Mouse (Mus musculus) liver, embryonic 14.5 days (tissue): ENCODE measurements around the gene Sox4. TPM values are rescaled to one million over a fixed set of nuclear protein-coding genes. Genes with fewer than 3 reads are reported as not detected.

Experiments
- ATAC-seq: fragments of 200-750 bp; cut with Nextera tagmentation; 2 replicates; pipeline ENCODE4 v1.8.0; 2017; ENCODE audit warnings: moderate number of reproducible peaks, mild to moderate bottlenecking, moderate library complexity; ENCODE audit not compliant: insufficient read depth
- DNase-seq, 3 experiments: peaks; one replicate each; pipeline ENCODE4 v3.0.0-alpha.2; 2012 to 2013; ENCODE audit warnings: low read depth in 3 of 3, low spot score in 3 of 3
- H3K27ac ChIP-seq: fragments of 300-500 bp; sonication (generic); 2 replicates; pipeline ENCODE4 v1.5.1; 2014; ENCODE audit warnings: moderate library complexity, mild to moderate bottlenecking, control low read depth, inconsistent platforms
- H3K27me3 ChIP-seq: fragments of 300-500 bp; sonication (generic); 2 replicates; pipeline ENCODE4 v1.6.1; 2014; ENCODE audit warnings: mild to moderate bottlenecking, low read length, moderate library complexity; ENCODE audit not compliant: control insufficient read depth, insufficient read depth
- H3K36me3 ChIP-seq: fragments of 300-500 bp; sonication (generic); replicated peaks from 2 replicates; pipeline ENCODE4 v1.6.1; 2014; ENCODE audit warnings: low read depth; ENCODE audit not compliant: control insufficient read depth, insufficient read depth
- H3K4me1 ChIP-seq, 2 experiments: fragments of 200-500 bp in 1 of 2; fragments of 300-500 bp in 1 of 2; sonication (generic) in 1 of 2; replicated peaks; 2 replicates each; pipeline ENCODE4 v1.6.1; 2012 to 2014; ENCODE audit warnings: antibody characterized with exemption in 1 of 2, inconsistent platforms in 1 of 2, low read length in 1 of 2; ENCODE audit not compliant: control insufficient read depth in 2 of 2, insufficient read depth in 2 of 2
- H3K4me2 ChIP-seq: fragments of 300-500 bp; sonication (generic); 2 replicates; pipeline ENCODE4 v1.6.1; 2014; ENCODE audit warnings: low read depth, mild to moderate bottlenecking, control low read depth, moderate library complexity
- H3K4me3 ChIP-seq, 2 experiments: fragments of 200-500 bp in 1 of 2; fragments of 300-500 bp in 1 of 2; sonication (generic) in 1 of 2; 2 replicates each; pipeline ENCODE4 v1.5.1; 2012 to 2014; ENCODE audit warnings: low read depth in 2 of 2, low read length in 2 of 2, mild to moderate bottlenecking in 2 of 2, control low read depth in 1 of 2, inconsistent platforms in 1 of 2, moderate library complexity in 1 of 2; ENCODE audit not compliant: insufficient read depth in 1 of 2
- H3K9ac ChIP-seq: fragments of 300-500 bp; sonication (generic); replicated peaks from 2 replicates; pipeline ENCODE4 v1.6.1; 2014; ENCODE audit warnings: mild to moderate bottlenecking, control low read depth, moderate library complexity
- H3K9me3 ChIP-seq: fragments of 300-500 bp; sonication (generic); 2 replicates; pipeline ENCODE4 v1.6.1; 2016; ENCODE audit warnings: low read length, mixed read lengths; ENCODE audit not compliant: control insufficient read depth
- CTCF ChIP-seq: IDR thresholded peaks from 2 replicates; pipeline ENCODE4 v1.5.1; 2016; ENCODE audit warnings: antibody characterized with exemption, low read depth, control low read depth
- EP300 ChIP-seq: IDR thresholded peaks from 2 replicates; pipeline ENCODE4 v1.6.1; 2016; ENCODE audit warnings: antibody characterized with exemption, low read depth
- WGBS: fragments of 180-500 bp; shearing (Covaris S2); extraction: QIAGEN DNeasy Blood & Tissue Kit; methylation state at CpG from one replicate; pipeline ENCODE4 v1.1.7; 2014; ENCODE audit not compliant: insufficient replicate concordance; 5-methylcytosine and 5-hydroxymethylcytosine counted together
- polyA plus RNA-seq, 2 experiments: library from polyadenylated mRNA; depleted of rRNA in 1 of 2; stranded (reverse) in 1 of 2; unstranded in 1 of 2; fragments of >200 nt; fragmentation: Nextera tagmentation in 1 of 2; extraction: Ambion mirVana in 1 of 2; gene quantifications; 2 replicates each; pipeline versions ENCODE4 v1.2.1 to v1.2.3; 2012 to 2014

The Sox4 gene
- polyA plus RNA-seq, 2 experiments, result 1.8 to 2.0 TPM

GRCm38 (mm10) chr13:28931776-28932175 lies 21.7 kb downstream of the Sox4 start:
- Histone ChIP-seq H3K4me2 (no peak overlapping the region), H3K4me1 (no peaks in the 10 kb centered on the region), H3K9me3 (no peaks in the 10 kb centered on the region), H3K27ac (no peak overlapping the region), H3K27me3 (no peaks in the 10 kb centered on the region), H3K36me3 (no peaks in the 10 kb centered on the region), H3K4me3 (no peak overlapping the region), H3K9ac (no peak overlapping the region)
- WGBS, result 47% methylated on average over 3 of the region's 3 CpGs
- ATAC-seq (no peak), DNase-seq (no peak)
- TF ChIP-seq CTCF (no peak), EP300 (no peak)

- no peaks in the 10 kb centered on the region for H3K4me1 ChIP-seq
- no peak overlapping the region for H3K4me2 ChIP-seq
- no peak for TF ChIP-seq CTCF
- TF ChIP-seq EP300, result no peak
- no peak overlapping the region for H3K27ac ChIP-seq
- H3K9me3 ChIP-seq, result no peaks in the 10 kb centered on the region
- DNase-seq (no peak), ATAC-seq (no peak)
- no peaks in the 10 kb centered on the region for H3K36me3 ChIP-seq
- no peaks in the 10 kb centered on the region for H3K27me3 ChIP-seq
- WGBS, result 34% methylated on average over 3 of the region's 3 CpGs
- no peak overlapping the region for H3K9ac ChIP-seq
- H3K4me3 ChIP-seq, result no peak overlapping the region
These were observed 22.2 kb downstream of the Sox4 start for GRCm38 (mm10) chr13:28931266-28931665.

DNA sequence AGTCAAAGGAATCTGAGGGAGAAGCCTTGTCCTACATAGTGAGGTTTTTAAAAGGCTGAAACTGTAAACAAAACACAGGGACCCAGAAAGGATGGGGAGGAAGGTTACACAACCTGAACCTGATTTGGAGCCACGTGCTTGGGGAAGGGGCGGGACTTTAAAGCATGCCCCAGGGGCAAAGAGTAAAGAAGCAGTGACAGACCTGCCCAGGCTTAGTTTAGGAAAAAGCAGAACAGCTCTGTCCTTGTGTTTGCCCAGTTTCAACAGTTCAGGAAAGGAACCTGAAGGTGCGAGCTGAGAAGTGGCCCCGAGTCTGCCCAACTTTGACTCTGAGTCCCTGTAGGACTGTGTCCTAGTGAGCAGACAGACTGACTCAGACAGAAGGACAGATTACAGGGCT lies 23.1 kb downstream of the Sox4 start:
- TF ChIP-seq CTCF (no peak), EP300 (no peak)
- H3K27me3 ChIP-seq, result no peaks in the 10 kb centered on the region
- ATAC-seq (no peak), DNase-seq (peak in 1 of 3 experiments; percentile 5)
- H3K9ac ChIP-seq, result no peak overlapping the region
- no peak overlapping the region for H3K4me3 ChIP-seq
- 41% methylated on average over 4 of the region's 4 CpGs for WGBS
- no peaks in the 10 kb centered on the region for H3K4me1 ChIP-seq
- no peak overlapping the region for H3K27ac ChIP-seq
- no peaks in the 10 kb centered on the region for H3K36me3 ChIP-seq
- no peaks in the 10 kb centered on the region for H3K9me3 ChIP-seq
- no peak overlapping the region for H3K4me2 ChIP-seq

GRCm38 (mm10) chr13:28929936-28930335 lies 23.6 kb downstream of the Sox4 start:
- H3K27ac ChIP-seq, result no peak overlapping the region
- H3K9me3 ChIP-seq, result no peaks in the 10 kb centered on the region
- H3K4me1 ChIP-seq, result no peaks in the 10 kb centered on the region
- DNase-seq, result no peak
- no peak overlapping the region for H3K4me2 ChIP-seq
- no peaks in the 10 kb centered on the region for H3K27me3 ChIP-seq
- ATAC-seq, result no peak
- 36% methylated on average over 3 of the region's 3 CpGs for WGBS
- no peaks in the 10 kb centered on the region for H3K36me3 ChIP-seq
- H3K4me3 ChIP-seq, result no peak overlapping the region
- no peak for TF ChIP-seq CTCF
- no peak for TF ChIP-seq EP300
- H3K9ac ChIP-seq, result no peak overlapping the region

GRCm38 (mm10) chr13:28923136-28923535 lies 30.4 kb downstream of the Sox4 start:
- H3K9ac ChIP-seq, result no peak overlapping the region
- H3K4me3 ChIP-seq, result no peak overlapping the region
- no peaks in the 10 kb centered on the region for H3K27me3 ChIP-seq
- H3K36me3 ChIP-seq, result no peaks in the 10 kb centered on the region
- no peak overlapping the region for H3K4me2 ChIP-seq
- TF ChIP-seq EP300, result no peak
- TF ChIP-seq CTCF, result no peak
- no peaks in the 10 kb centered on the region for H3K9me3 ChIP-seq
- DNase-seq (no peak), ATAC-seq (no peak)
- H3K4me1 ChIP-seq, result no peaks in the 10 kb centered on the region
- H3K27ac ChIP-seq, result no peak overlapping the region
- WGBS, result 70% methylated on average over 3 of the region's 3 CpGs
